Mouse (Mus musculus) forebrain, postnatal 0 days (tissue): ENCODE data around the gene St8sia2. TPM values are rescaled to one million over a fixed set of nuclear protein-coding genes. Genes with fewer than 3 reads are reported as not detected.

ENCODE experiments used
- ATAC-seq: fragments of 200-750 bp; cut with Nextera tagmentation; 2 replicates; pipeline ENCODE4 v1.8.0; 2017; ENCODE audit warnings: mild to moderate bottlenecking, moderate library complexity
- DNase-seq: peaks from one replicate; pipeline ENCODE4 v3.0.0-alpha.2; 2015
- H3K27ac ChIP-seq: fragments of 300-500 bp; sonication (generic); 2 replicates; pipeline ENCODE4 v1.5.1; 2014; ENCODE audit warnings: low read depth, mild to moderate bottlenecking, antibody characterized with exemption, low read length, moderate library complexity, mixed read lengths
- H3K27me3 ChIP-seq: fragments of 300-500 bp; sonication (generic); 2 replicates; pipeline ENCODE4 v1.6.1; 2014; ENCODE audit warnings: mild to moderate bottlenecking, low read length, mixed read lengths; ENCODE audit not compliant: insufficient read depth
- H3K36me3 ChIP-seq: fragments of 300-500 bp; sonication (generic); 2 replicates; pipeline ENCODE4 v1.6.1; 2014; ENCODE audit warnings: mild to moderate bottlenecking, moderate library complexity; ENCODE audit not compliant: insufficient read depth
- H3K4me1 ChIP-seq: fragments of 300-500 bp; sonication (generic); 2 replicates; pipeline ENCODE4 v1.6.1; 2014; ENCODE audit warnings: antibody characterized with exemption; ENCODE audit not compliant: insufficient read depth
- H3K4me2 ChIP-seq: fragments of 300-500 bp; sonication (generic); 2 replicates; pipeline ENCODE4 v1.6.1; 2014; ENCODE audit warnings: low read depth, mild to moderate bottlenecking, moderate library complexity
- H3K4me3 ChIP-seq: fragments of 300-500 bp; sonication (generic); 2 replicates; pipeline ENCODE4 v1.5.1; 2014; ENCODE audit warnings: low read depth, low read length, mixed read lengths
- H3K9ac ChIP-seq: fragments of 300-500 bp; sonication (generic); 2 replicates; pipeline ENCODE4 v1.6.1; 2014; ENCODE audit warnings: mild to moderate bottlenecking
- H3K9me3 ChIP-seq: fragments of 300-500 bp; sonication (generic); 2 replicates; pipeline ENCODE4 v1.6.1; 2016; ENCODE audit warnings: low read length
- CTCF ChIP-seq: sonication (generic); IDR thresholded peaks from 2 replicates; pipeline ENCODE4 v1.5.1; 2016; ENCODE audit warnings: antibody characterized with exemption, control low read depth, low read depth
- WGBS: fragments of 180-500 bp; shearing (Covaris S2); extraction: QIAGEN DNeasy Blood & Tissue Kit; methylation state at CpG from one replicate; pipeline ENCODE4 v1.1.7; 2014; 5-methylcytosine and 5-hydroxymethylcytosine counted together
- polyA plus RNA-seq: library from polyadenylated mRNA; unstranded; fragments of >200 nt; fragmentation: Nextera tagmentation; extraction: Ambion mirVana; gene quantifications from 2 replicates; pipeline ENCODE4 v1.2.1, GENCODE M21; 2015
- total RNA-seq: library from RNA; depleted of rRNA; stranded (reverse); fragments of >200 nt; gene quantifications from 2 replicates; pipeline ENCODE4 v1.2.3, GENCODE M21; 2014; rRNA removed

The St8sia2 gene
- total RNA-seq (59.6 and 75.7 TPM in 2 replicates), polyA plus RNA-seq (69.2 and 84.0 TPM in 2 replicates)

GRCm38 (mm10) chr7:74013601-74014175, at the start of gene St8sia2:
Gene St8sia2, minus strand, starts transcription at chr7:74013690.
- DNase-seq (peak; percentile 84), ATAC-seq (peak; percentile 87)
- no peak for TF ChIP-seq CTCF
- Histone ChIP-seq H3K4me1 (peaks cover 14% of the 10 kb centered on the region), H3K9ac (peak within 1 kb of the TSS; percentile 99), H3K9me3 (no peaks in the 10 kb centered on the region), H3K4me2 (peak within 1 kb of the TSS; percentile 79), H3K36me3 (no peaks in the 10 kb centered on the region), H3K27me3 (no peaks in the 10 kb centered on the region), H3K4me3 (peak within 1 kb of the TSS; percentile 89), H3K27ac (peak within 1 kb of the TSS; percentile 96)
- under 1% methylated on average over 36 of the region's 42 CpGs for WGBS

GRCm38 (mm10) chr7:74061076-74061475, 47.6 kb upstream of the St8sia2 start:
- TF ChIP-seq CTCF, result no peak
- Histone ChIP-seq H3K4me3 (no peak overlapping the region), H3K9me3 (no peaks in the 10 kb centered on the region), H3K4me2 (no peak overlapping the region), H3K9ac (no peak overlapping the region), H3K36me3 (no peaks in the 10 kb centered on the region), H3K27me3 (no peaks in the 10 kb centered on the region), H3K27ac (no peak overlapping the region), H3K4me1 (no peaks in the 10 kb centered on the region)
- ATAC-seq (no peak), DNase-seq (no peak)
- WGBS, result 91% methylated on average over 6 of the region's 6 CpGs

- DNase-seq, result no peak
- H3K4me2 ChIP-seq, result no peak overlapping the region
- ATAC-seq, result no peak
Measured at GRCm38 (mm10) chr7:74060306-74060946, 46.9 kb upstream of the St8sia2 start.

GRCm38 (mm10) chr7:74059684-74060083, 46.2 kb upstream of the St8sia2 start:
- no peak for DNase-seq
- no peak for ATAC-seq

More at GRCm38 (mm10) chr7:74060306-74060946, 46.9 kb upstream of the St8sia2 start:
- no peak overlapping the region for H3K4me3 ChIP-seq
- no peak for TF ChIP-seq CTCF
- no peak overlapping the region for H3K9ac ChIP-seq
- no peaks in the 10 kb centered on the region for H3K27me3 ChIP-seq
- no peaks in the 10 kb centered on the region for H3K36me3 ChIP-seq
- H3K9me3 ChIP-seq, result no peaks in the 10 kb centered on the region
- WGBS, result 80% methylated on average over 3 of the region's 3 CpGs
- no peaks in the 10 kb centered on the region for H3K4me1 ChIP-seq
- H3K27ac ChIP-seq, result no peak overlapping the region

GRCm38 (mm10) chr7:74055753-74056152, 42.3 kb upstream of the St8sia2 start:
- ATAC-seq, result peak; percentile 48; the same call in 1 of the 2 replicates
- no peaks in the 10 kb centered on the region for H3K9me3 ChIP-seq
- DNase-seq, result no peak
- no peak overlapping the region for H3K4me2 ChIP-seq
- no peaks in the 10 kb centered on the region for H3K27me3 ChIP-seq
- no peak overlapping the region for H3K4me3 ChIP-seq
- H3K36me3 ChIP-seq, result no peaks in the 10 kb centered on the region
- TF ChIP-seq CTCF, result no peak
- H3K4me1 ChIP-seq, result no peaks in the 10 kb centered on the region
- H3K27ac ChIP-seq, result no peak overlapping the region
- WGBS, result 62% methylated on average over 3 of the region's 3 CpGs
- no peak overlapping the region for H3K9ac ChIP-seq

More at GRCm38 (mm10) chr7:74059684-74060083, 46.2 kb upstream of the St8sia2 start:
- Histone ChIP-seq H3K27me3 (no peaks in the 10 kb centered on the region), H3K4me2 (no peak overlapping the region), H3K36me3 (no peaks in the 10 kb centered on the region), H3K27ac (no peak overlapping the region), H3K4me3 (no peak overlapping the region), H3K4me1 (no peaks in the 10 kb centered on the region), H3K9ac (no peak overlapping the region), H3K9me3 (no peaks in the 10 kb centered on the region)
- WGBS, result 77% methylated on average over 3 of the region's 3 CpGs
- TF ChIP-seq CTCF, result no peak

- Histone ChIP-seq H3K27ac (no peak overlapping the region), H3K9me3 (no peaks in the 10 kb centered on the region), H3K4me1 (no peaks in the 10 kb centered on the region), H3K36me3 (no peaks in the 10 kb centered on the region), H3K4me2 (no peak overlapping the region), H3K4me3 (no peak overlapping the region), H3K27me3 (no peaks in the 10 kb centered on the region), H3K9ac (no peak overlapping the region)
- DNase-seq (no peak), ATAC-seq (no peak)
- 57% methylated on average over 2 of the region's 2 CpGs for WGBS
- no peak for TF ChIP-seq CTCF
Measured at GRCm38 (mm10) chr7:74047591-74047990, 34.1 kb upstream of the St8sia2 start.

DNA sequence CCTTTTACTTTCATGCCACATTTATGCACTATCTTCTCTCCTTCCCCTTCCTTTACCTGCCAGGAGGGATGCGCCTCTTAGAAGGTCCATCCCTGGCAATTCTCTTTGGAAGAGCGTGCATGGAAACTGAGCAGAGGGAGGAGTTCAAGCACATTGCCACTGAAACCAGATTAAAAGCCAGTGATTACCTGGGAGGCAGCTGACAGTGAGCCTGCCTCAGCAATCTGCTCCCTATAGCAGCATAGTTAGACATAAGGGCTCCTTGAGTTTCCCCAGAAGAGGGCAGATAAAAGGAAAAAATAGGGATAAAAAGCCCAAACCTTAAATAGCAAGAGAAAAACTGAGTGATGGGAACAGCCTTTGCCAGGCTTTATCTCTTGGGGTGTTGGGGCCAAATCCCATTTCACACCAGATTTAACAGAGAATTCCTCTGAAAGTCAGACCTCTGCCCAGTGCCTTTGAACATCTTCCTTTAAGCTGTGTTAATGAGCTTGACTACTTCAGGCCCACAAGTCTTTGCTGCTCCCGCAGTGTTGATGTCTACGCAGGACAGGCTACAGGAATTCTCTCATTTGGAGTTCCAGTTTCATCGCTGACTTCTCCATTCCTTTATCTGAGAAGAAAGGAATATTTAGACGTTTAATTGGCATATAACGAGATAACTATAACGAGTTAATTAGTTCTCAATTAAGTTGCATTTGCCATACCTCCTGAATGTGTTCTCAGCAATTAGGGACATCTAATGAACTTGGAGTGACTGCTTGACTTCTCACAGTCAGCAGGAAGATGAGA, 31.9 kb upstream of the St8sia2 start:
- no peaks in the 10 kb centered on the region for H3K9me3 ChIP-seq
- H3K27me3 ChIP-seq, result 0 out of 2 replicates have a peak, but pooled peaks cover 3% of the 10 kb centered on the region
- no peaks in the 10 kb centered on the region for H3K4me1 ChIP-seq
- ATAC-seq (no peak), DNase-seq (no peak)
- no peak overlapping the region for H3K4me3 ChIP-seq
- no peaks in the 10 kb centered on the region for H3K36me3 ChIP-seq
- no peak for TF ChIP-seq CTCF
- H3K27ac ChIP-seq, result no peak overlapping the region
- H3K9ac ChIP-seq, result no peak overlapping the region
- no peak overlapping the region for H3K4me2 ChIP-seq
- WGBS, result 40% methylated on average over 8 of the region's 8 CpGs
